Mouse (Mus musculus) left cerebral cortex, adult 2 months (tissue): ENCODE results near the gene Srrt. TPM values are rescaled to one million over a fixed set of nuclear protein-coding genes. Genes with fewer than 3 reads are reported as not detected.

Experiments used
- DNase-seq, 2 experiments: peaks; one replicate each; pipeline ENCODE4 v3.0.0; 2021 to 2022; ENCODE audit warnings: low spot score in 2 of 2, mixed read lengths in 1 of 2; ENCODE audit errors: extremely low spot score in 1 of 2
- H3K27ac ChIP-seq: fragments of 200-600 bp; 2 replicates; pipeline ENCODE4 v1.8.1; 2022
- H3K4me3 ChIP-seq: fragments of 200-600 bp; 2 replicates; pipeline ENCODE4 v1.8.1; 2022
- CTCF ChIP-seq: fragments of 200-600 bp; IDR thresholded peaks from 2 replicates; pipeline ENCODE4 v1.8.1; 2022; ENCODE audit warnings: antibody characterized with exemption, mild to moderate bottlenecking, moderate library complexity
- intact Hi-C: fragments of 180-260 bp; cut with DNase I; formaldehyde crosslinking; loops from one replicate; pipeline ENCODE4 v1.15.1; 2025
- total RNA-seq, 2 experiments: library from RNA; stranded (reverse); gene quantifications; 2 replicates each; pipeline ENCODE4 v1.2.3; 2021

Srrt gene
- total RNA-seq, 2 experiments from 2014 or later: 202 to 221 TPM

DNA sequence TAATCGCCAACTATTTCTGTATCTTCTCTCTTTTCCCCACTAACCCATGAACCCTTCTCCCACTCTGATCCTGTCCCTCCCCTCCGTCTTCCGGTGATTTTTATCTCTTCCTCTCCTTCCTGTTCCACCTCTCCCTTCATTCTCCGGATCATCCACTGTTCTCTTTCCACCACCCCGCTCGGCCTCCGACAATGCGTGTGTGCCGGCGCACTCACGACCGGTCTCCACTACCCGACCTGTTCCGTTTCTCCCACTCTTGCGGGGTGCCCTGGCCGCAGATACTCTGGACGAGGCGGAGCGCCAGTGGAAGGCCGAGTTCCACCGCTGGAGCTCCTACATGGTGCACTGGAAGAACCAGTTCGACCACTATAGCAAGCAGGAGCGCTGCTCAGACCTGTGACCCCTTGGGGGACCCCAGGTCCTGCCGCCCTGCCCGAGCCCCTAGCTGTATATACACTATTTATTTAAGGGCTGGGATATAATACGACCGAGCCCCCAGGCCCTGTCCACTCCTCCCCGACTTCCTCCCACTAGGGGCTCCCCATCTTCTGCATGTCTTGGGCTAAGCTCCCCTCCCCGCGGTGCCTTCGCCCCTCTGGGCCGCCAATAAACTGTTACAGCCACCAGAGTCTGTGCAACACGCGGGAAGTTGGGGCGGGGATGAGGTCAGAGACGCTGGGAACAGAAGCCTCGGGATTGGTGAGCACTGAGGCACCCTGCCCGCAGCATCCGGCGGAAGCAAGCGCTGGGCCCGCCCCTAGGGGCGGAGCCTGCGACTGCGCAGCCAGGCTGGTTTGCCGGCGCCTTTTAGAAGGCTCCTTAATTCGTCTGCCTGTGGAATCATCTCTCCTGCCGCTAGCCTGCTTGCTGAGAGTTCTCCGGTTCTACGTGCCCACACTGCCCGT, 13.4 kb downstream of the Srrt start, which contains the start of gene Ufsp1:
Gene Ufsp1, plus strand, starts transcription at position 791 of the 905 bp plus-strand sequence.
- H3K27ac ChIP-seq: peak within 1 kb of the TSS; percentile 86
- no peak; the same call in 1 of the 2 replicates for TF ChIP-seq CTCF
- intact Hi-C loops: no loop called here
- peak; percentile 95 for DNase-seq
- peak within 1 kb of the TSS; percentile 57 for H3K4me3 ChIP-seq

DNA sequence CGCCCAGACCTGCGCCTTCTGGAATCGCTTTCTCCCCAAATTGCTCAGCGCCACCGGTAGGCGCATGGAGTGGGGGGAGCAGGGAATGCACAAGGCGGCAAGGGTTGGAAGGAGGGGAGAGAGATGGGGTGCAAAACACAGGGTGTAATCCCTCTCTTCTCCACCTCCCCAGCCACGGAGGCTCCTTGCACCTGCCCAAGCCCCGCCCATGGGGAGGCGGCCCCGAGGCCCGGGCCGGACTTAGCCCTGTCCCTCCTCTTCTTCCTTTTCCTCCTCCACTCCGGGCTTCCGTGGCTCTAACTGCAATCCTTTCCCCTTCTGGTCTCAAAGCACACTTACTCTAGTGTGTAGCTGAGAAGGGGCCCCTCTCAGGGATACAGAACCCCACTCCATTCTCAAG, 14.2 kb downstream of the Srrt start:
- peak; percentile 22 for TF ChIP-seq CTCF
- DNase-seq: peak; percentile 72 to 75
- peak overlapping the region; percentile 86 for H3K27ac ChIP-seq
- peak overlapping the region; percentile 57 for H3K4me3 ChIP-seq
- intact Hi-C loops: no loop called here

DNA sequence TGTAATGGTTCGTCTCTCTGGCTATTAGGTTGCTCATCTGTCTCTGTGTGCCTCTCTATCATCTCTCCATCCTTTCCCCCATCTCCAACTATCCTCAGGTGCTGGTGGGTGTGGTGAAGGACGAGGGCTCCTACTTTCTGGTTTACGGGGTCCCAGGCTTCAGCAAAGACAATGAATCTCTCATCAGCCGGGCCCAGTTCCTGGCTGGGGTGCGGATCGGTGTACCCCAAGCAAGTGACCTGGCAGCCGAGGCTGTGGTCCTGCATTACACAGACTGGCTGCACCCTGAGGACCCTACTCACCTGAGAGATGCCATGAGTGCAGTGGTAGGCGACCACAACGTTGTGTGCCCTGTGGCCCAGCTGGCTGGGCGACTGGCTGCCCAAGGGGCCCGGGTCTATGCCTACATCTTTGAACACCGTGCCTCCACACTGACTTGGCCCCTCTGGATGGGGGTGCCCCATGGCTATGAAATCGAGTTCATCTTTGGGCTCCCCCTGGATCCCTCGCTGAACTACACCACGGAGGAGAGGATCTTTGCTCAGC, 16.0 kb downstream of the Srrt start:
- TF ChIP-seq CTCF: no peak
- no peak for DNase-seq
- intact Hi-C loops: no loop called here

DNA sequence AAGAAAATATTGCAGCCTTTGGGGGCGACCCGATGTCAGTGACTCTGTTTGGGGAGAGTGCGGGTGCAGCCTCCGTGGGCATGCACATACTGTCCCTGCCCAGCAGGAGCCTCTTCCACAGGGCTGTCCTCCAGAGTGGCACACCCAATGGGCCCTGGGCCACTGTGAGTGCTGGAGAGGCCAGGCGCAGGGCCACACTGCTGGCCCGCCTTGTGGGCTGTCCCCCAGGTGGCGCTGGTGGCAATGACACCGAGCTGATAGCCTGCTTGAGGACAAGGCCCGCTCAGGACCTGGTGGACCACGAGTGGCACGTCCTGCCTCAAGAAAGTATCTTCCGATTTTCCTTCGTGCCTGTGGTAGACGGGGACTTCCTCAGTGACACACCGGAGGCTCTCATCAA, 16.8 kb downstream of the Srrt start:
- no peak for DNase-seq
- Histone ChIP-seq H3K4me3 (no peak overlapping the region), H3K27ac (no peak overlapping the region)
- peak; percentile 55 for TF ChIP-seq CTCF
- intact Hi-C loops: no loop called here

More for the DNA sequence above, 16.0 kb downstream of the Srrt start:
- no peak overlapping the region for H3K4me3 ChIP-seq
- H3K27ac ChIP-seq: no peak overlapping the region

DNA sequence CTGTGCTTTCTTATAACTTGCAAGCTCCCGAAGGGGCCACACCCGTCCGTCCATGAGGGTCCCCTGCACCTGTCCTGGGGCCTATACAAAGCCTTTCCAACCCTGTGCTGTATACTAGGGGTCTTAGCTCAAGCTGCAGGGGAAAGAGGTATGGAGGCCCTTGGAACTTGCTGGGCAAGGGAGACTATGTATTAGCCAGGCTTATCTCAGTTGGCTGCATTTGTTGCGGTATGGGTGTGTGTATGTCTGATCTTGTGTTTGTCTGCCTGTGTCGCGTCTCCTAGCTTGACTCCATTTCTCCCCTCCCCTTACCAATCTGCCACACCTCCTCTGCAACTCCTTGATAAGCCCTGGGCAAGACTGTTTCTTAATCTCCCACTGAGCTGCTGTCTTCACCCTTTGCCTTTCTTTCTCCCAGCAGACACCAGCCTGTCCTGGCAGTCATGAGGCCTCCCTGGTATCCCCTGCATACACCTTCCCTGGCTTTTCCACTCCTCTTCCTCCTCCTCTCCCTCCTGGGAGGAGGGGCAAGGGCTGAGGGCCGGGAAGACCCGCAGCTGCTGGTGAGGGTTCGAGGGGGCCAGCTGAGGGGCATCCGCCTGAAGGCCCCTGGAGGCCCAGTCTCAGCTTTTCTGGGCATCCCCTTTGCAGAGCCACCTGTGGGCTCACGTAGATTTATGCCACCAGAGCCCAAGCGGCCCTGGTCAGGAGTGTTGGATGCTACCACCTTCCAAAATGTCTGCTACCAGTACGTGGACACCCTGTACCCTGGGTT, 17.7 kb downstream of the Srrt start:
- TF ChIP-seq CTCF: no peak
- intact Hi-C loops: loop anchor here (2.0 to 5.0 kb wide), 2 partner anchors 218 to 259 kb away; no protein-coding TSS in a partner anchor
- peak overlapping the region; percentile 44 for H3K4me3 ChIP-seq
- DNase-seq: no peak
- peak overlapping the region; percentile 83 for H3K27ac ChIP-seq

DNA sequence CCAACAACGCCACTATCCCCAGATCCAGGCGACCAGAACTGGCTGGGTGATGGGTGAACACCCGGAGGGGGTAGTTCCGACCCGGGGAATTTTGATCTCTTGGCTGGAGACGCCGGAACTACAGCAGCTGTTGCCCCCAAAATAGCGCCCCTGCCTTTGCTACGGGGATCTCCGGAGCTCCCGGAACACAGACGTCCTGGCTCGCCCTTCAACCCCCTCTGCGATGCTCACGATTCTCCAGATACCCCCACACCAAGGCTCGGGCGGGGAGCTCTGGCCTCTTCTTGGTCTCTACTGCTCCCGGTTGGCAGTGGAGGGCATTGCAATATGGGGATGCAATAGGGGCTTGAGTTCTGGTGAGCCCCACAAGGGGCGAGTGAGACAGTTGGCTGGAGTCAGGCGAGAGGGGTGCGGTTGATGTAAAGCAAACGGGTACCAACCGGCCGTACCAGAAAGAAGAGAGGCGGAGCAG, 18.4 kb downstream of the Srrt start:
- Histone ChIP-seq H3K27ac (peak overlapping the region; percentile 83), H3K4me3 (peak overlapping the region; percentile 44)
- intact Hi-C loops: loop anchor here (2.0 to 5.0 kb wide), 2 partner anchors 218 to 258 kb away; no protein-coding TSS in a partner anchor
- TF ChIP-seq CTCF: peak; percentile 55
- DNase-seq: peak; percentile 52 to 68

DNA sequence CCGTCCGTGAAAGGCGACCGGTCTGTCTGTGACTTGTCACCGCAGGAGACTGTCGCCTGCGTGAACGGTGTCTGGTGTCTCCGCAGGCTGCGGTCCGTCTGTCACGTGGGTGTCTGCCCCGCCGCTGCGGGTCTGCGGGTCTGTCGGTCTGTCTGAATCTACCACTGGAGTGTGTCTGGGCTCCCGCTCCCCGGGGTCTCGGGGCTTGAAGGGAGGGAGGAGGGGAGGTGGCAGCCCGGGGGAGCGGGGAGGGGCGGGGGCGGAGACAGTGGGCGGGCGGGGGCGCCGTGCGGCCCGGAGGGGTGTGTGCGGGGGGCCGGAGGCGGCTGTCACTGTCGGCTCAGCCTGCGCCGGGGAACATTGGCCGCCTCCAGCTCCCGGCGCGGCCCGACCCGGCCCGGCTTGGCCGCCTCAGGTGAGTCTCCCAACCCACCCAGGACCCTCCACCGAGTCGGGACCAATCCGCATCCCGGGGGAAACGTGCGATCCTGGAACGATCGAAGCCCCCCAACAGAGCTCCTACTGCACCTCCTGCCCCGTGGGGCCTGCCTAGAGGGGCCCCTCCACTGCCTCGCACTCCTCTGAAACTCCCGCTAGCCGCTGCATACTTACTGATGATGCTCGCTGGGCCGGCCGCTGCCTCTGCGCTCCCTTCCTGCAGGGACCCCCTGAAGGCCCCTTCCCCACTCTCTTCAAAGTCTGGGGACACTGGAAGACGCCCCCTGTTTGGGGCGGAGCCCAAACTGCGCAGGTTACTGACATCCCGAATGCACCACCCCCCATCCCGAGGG, 19.3 kb downstream of the Srrt start:
- DNase-seq: peak; percentile 63 to 65
- intact Hi-C loops: loop anchor here (2.0 to 5.0 kb wide), 3 partner anchors 165 to 257 kb away; no protein-coding TSS in a partner anchor
- peak overlapping the region; percentile 62 for H3K4me3 ChIP-seq
- TF ChIP-seq CTCF: no peak
- H3K27ac ChIP-seq: peak overlapping the region; percentile 91

DNA sequence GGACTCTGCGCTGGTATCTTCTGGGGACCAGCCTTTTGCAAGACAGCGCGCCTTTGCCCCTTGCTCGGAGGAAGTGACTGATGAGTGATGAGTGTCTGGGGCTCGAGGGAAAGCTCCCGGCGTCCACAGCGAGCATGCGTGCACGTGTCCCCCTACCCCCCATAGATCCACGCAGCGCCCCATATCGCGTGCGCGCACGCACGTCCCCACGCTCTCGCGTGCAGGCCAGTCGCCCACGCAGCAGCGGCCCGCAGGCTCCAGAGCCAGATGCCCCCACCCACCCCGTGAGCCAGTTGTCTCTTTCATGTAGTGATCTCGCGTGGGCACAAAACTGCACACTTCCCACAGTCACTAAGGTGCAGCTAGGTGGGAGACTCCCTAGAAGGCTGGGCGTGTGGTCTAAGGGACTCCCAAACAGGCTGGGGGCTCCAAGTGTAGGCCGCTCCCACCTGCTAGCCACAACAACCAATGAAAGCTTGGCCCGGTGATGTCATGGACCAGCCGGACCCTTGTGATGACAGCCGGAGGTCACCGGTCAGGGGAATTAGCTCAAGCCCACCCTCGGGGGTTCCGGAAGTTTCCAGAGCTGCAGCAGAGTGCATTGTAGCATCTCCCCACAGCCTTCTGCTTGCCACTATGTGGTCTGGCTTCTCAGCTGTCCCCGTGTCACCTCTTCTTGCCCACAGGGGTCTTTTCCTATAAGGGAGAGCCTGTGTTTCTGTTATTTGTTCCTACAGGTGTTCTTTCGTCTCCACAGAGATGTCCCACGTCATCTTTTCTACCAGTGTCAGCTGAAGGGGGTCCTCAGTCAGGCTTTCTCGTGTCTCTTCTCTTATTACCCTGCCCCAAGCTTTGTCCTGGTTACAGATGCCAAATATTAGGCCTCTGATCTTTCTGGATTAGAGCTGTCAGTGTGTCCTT, 20.2 kb downstream of the Srrt start, which contains the start of gene Ache:
Gene Ache, plus strand, starts transcription at position 488 of the 921 bp plus-strand sequence.
- peak; percentile 76 to 77 for DNase-seq
- intact Hi-C loops: loop anchor here (2.0 to 5.0 kb wide), 2 partner anchors 164 to 220 kb away; no protein-coding TSS in a partner anchor
- peak within 1 kb of the TSS; percentile 91 for H3K27ac ChIP-seq
- H3K4me3 ChIP-seq: peak within 1 kb of the TSS; percentile 62
- no peak for TF ChIP-seq CTCF

DNA sequence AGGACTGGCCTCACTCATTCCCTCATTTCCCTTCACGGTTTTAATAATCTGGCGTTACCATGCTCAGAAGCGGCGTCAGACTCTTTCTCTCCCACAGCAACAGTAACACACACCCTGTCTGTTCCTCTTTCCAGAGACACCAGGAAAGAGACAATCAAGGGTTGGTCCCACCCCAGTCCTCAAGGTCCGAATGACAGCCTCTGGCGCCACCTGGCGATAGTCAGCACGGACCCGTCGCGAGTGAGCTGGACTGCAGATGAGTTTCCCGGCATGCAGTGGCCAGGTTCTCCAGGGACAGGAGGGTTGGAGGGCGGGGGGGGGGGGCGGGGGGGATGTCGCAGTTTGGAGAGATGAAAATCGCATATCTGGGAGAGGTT, 20.8 kb downstream of the Srrt start:
- Histone ChIP-seq H3K4me3 (peak overlapping the region; percentile 62), H3K27ac (peak overlapping the region; percentile 91)
- intact Hi-C loops: loop anchor here (1.0 to 5.0 kb wide), 3 partner anchors 155 to 221 kb away; no protein-coding TSS in a partner anchor
- peak; percentile 67 for TF ChIP-seq CTCF
- peak; percentile 87 to 91 for DNase-seq

DNA sequence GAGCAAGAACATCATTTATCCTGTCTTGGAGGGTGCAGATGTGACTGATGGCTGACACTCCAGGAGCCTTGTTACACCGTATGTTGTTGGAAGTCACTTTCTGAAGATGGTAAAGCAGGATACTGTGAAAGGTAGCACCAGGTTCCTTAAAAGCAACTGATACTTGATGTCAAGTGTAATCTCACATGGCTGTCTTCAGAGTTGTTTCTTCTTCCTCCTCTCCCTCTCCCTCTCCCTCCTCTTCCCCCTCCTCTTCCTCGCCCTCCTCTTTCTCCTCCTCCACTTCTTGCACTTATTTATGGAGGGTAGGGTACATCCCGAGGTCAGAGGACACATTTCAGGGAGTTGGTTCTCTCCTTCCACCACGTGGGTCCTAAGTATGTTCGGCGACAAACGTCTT, 21.5 kb downstream of the Srrt start:
- no peak for TF ChIP-seq CTCF
- intact Hi-C loops: loop anchor here (1.0 to 5.0 kb wide), 3 partner anchors 155 to 221 kb away; no protein-coding TSS in a partner anchor
- DNase-seq: no peak
- H3K27ac ChIP-seq: no peak overlapping the region
- H3K4me3 ChIP-seq: no peak overlapping the region
